Mouse (Mus musculus) testis, adult 2 months (tissue): ENCODE measurements around the gene Arhgap45. TPM values are rescaled to one million over a fixed set of nuclear protein-coding genes. Genes with fewer than 3 reads are reported as not detected.

Experiments used
- H3K27ac ChIP-seq: fragments of 200-500 bp; 2 replicates; pipeline ENCODE4 v1.5.1; 2012; ENCODE audit warnings: low read depth, low read length; ENCODE audit not compliant: control insufficient read depth, insufficient read depth
- H3K27me3 ChIP-seq: fragments of 200-500 bp; 2 replicates; pipeline ENCODE4 v1.6.1; 2012; ENCODE audit warnings: mild to moderate bottlenecking, low read length, moderate library complexity; ENCODE audit not compliant: control insufficient read depth, insufficient read depth
- H3K36me3 ChIP-seq: fragments of 200-500 bp; 2 replicates; pipeline ENCODE4 v1.6.1; 2012; ENCODE audit warnings: mild to moderate bottlenecking, low read length; ENCODE audit not compliant: control insufficient read depth, insufficient read depth
- H3K4me1 ChIP-seq: fragments of 200-500 bp; 2 replicates; pipeline ENCODE4 v1.6.1; 2012; ENCODE audit warnings: low read length; ENCODE audit not compliant: control insufficient read depth, insufficient read depth
- H3K4me3 ChIP-seq: fragments of 200-500 bp; 2 replicates; pipeline ENCODE4 v1.5.1; 2012; ENCODE audit warnings: low read depth, mild to moderate bottlenecking, low read length, moderate library complexity, mixed read lengths; ENCODE audit not compliant: control insufficient read depth
- CTCF ChIP-seq: fragments of 200-500 bp; IDR thresholded peaks from 2 replicates; pipeline ENCODE4 v1.5.1; 2012; ENCODE audit warnings: low read depth, mild to moderate bottlenecking, inconsistent platforms, low read length, moderate library complexity; ENCODE audit not compliant: control insufficient read depth, insufficient read depth, insufficient replicate concordance
- POLR2A ChIP-seq: fragments of 200-500 bp; IDR thresholded peaks from 2 replicates; pipeline ENCODE4 v1.6.1; 2012; ENCODE audit warnings: low read depth, mild to moderate bottlenecking, inconsistent platforms, low read length, moderate library complexity; ENCODE audit not compliant: control insufficient read depth
- polyA plus RNA-seq: library from polyadenylated mRNA; depleted of rRNA; stranded (reverse); fragments of >200 nt; gene quantifications from 2 replicates; pipeline ENCODE4 v1.2.3, GENCODE M21; 2012; rRNA removed

Arhgap45 gene
- polyA plus RNA-seq, 1 experiment: 2.1 TPM

- TF ChIP-seq CTCF (no peak), POLR2A (no peak)
- Histone ChIP-seq H3K4me1 (peaks cover 6% of the 10 kb centered on the region; the same call in 1 of the 2 replicates), H3K27ac (no peak overlapping the region), H3K36me3 (no peaks in the 10 kb centered on the region), H3K4me3 (no peak overlapping the region), H3K27me3 (no peaks in the 10 kb centered on the region)
Observed at GRCm38 (mm10) chr10:80076386-80076785, 59.9 kb downstream of the Arhgap45 start.

GRCm38 (mm10) chr10:80077312-80077711 is 60.9 kb downstream of the Arhgap45 start:
- no peak for TF ChIP-seq CTCF
- TF ChIP-seq POLR2A: no peak
- Histone ChIP-seq H3K4me1 (peaks cover 3% of the 10 kb centered on the region; the same call in 1 of the 2 replicates), H3K4me3 (no peak overlapping the region), H3K27ac (no peak overlapping the region), H3K27me3 (no peaks in the 10 kb centered on the region), H3K36me3 (no peaks in the 10 kb centered on the region)

- H3K27ac ChIP-seq: no peak overlapping the region
- H3K4me3 ChIP-seq: no peak overlapping the region
- H3K36me3 ChIP-seq: no peaks in the 10 kb centered on the region
Observed at GRCm38 (mm10) chr10:80078366-80078765, 61.9 kb downstream of the Arhgap45 start.

GRCm38 (mm10) chr10:80080396-80081070 is 64.1 kb downstream of the Arhgap45 start:
- Histone ChIP-seq H3K27ac (no peak overlapping the region), H3K4me3 (no peak overlapping the region), H3K27me3 (no peaks in the 10 kb centered on the region), H3K36me3 (no peaks in the 10 kb centered on the region), H3K4me1 (no peaks in the 10 kb centered on the region; the same call in 1 of the 2 replicates)
- TF ChIP-seq CTCF: no peak
- TF ChIP-seq POLR2A: no peak

More at GRCm38 (mm10) chr10:80078366-80078765, 61.9 kb downstream of the Arhgap45 start:
- no peaks in the 10 kb centered on the region for H3K27me3 ChIP-seq
- TF ChIP-seq POLR2A (no peak), CTCF (no peak)
- H3K4me1 ChIP-seq: no peaks in the 10 kb centered on the region; the same call in 1 of the 2 replicates

Other genes starting within 250 kb of the Arhgap45 start
- gene Rnf126, start 249.7 kb upstream of the Arhgap45 start, polyA plus RNA-seq: 989 and 1,153 TPM in 2 replicates
- gene Fstl3, start 239.4 kb upstream of the Arhgap45 start, polyA plus RNA-seq: 13.8 and 16.1 TPM in 2 replicates
- gene Prss57, start 225.7 kb upstream of the Arhgap45 start, polyA plus RNA-seq: 0.11 TPM in 1 of 2 replicates, not detected in the other
- gene Palm, start 223.1 kb upstream of the Arhgap45 start, polyA plus RNA-seq: 8.1 and 9.1 TPM in 2 replicates
- 0.27 and 0.36 TPM in 2 replicates for gene Misp, start 195.7 kb upstream of the Arhgap45 start, polyA plus RNA-seq
- gene Ptbp1, start 162.2 kb upstream of the Arhgap45 start, polyA plus RNA-seq: 125 and 126 TPM in 2 replicates
- 0.72 and 0.90 TPM in 2 replicates for gene Prtn3, start 142.2 kb upstream of the Arhgap45 start, polyA plus RNA-seq
- 1.6 and 2.7 TPM in 2 replicates for gene Plppr3, start 142.0 kb upstream of the Arhgap45 start, polyA plus RNA-seq
- gene Elane, start 130.4 kb upstream of the Arhgap45 start, polyA plus RNA-seq: 0.11 and 0.22 TPM in 2 replicates
- 18.0 and 33.8 TPM in 2 replicates for gene Cfd, start 125.8 kb upstream of the Arhgap45 start, polyA plus RNA-seq
- 163 and 181 TPM in 2 replicates for gene Med16, start 107.7 kb upstream of the Arhgap45 start, polyA plus RNA-seq
- not detected in 2 replicates for gene Gm26602, start 105.8 kb upstream of the Arhgap45 start, polyA plus RNA-seq
- 0.75 and 0.99 TPM in 2 replicates for gene Kiss1r, start 99.7 kb upstream of the Arhgap45 start, polyA plus RNA-seq
- 15.0 and 15.2 TPM in 2 replicates for gene R3hdm4, start 95.4 kb upstream of the Arhgap45 start, polyA plus RNA-seq
- gene Arid3a, start 89.6 kb upstream of the Arhgap45 start, polyA plus RNA-seq: 59.5 and 65.0 TPM in 2 replicates
- 33.9 and 36.5 TPM in 2 replicates for gene Wdr18, start 56.5 kb upstream of the Arhgap45 start, polyA plus RNA-seq
- 17.4 and 18.9 TPM in 2 replicates for gene Grin3b, start 45.9 kb upstream of the Arhgap45 start, polyA plus RNA-seq
- gene Tmem259, start 32.3 kb upstream of the Arhgap45 start, polyA plus RNA-seq: 202 and 209 TPM in 2 replicates
- gene Cnn2, start 28.1 kb upstream of the Arhgap45 start, polyA plus RNA-seq: 4.4 and 6.8 TPM in 2 replicates
- gene Abca7, start 20.2 kb upstream of the Arhgap45 start, polyA plus RNA-seq: 2.2 and 2.3 TPM in 2 replicates
- 104 and 113 TPM in 2 replicates for gene Polr2e, start 23.1 kb downstream of the Arhgap45 start, polyA plus RNA-seq
- 3,516 and 3,720 TPM in 2 replicates for gene Gpx4, start 30.5 kb downstream of the Arhgap45 start, polyA plus RNA-seq
- gene Sbno2, start 88.9 kb downstream of the Arhgap45 start, polyA plus RNA-seq: 13.9 and 14.0 TPM in 2 replicates
- gene Stk11, start 99.2 kb downstream of the Arhgap45 start, polyA plus RNA-seq: 215 and 222 TPM in 2 replicates
- gene Atp5d, start 122.0 kb downstream of the Arhgap45 start, polyA plus RNA-seq: 241 and 347 TPM in 2 replicates
- 3.8 and 5.1 TPM in 2 replicates for gene Cbarp, start 124.2 kb downstream of the Arhgap45 start, polyA plus RNA-seq
- gene Midn, start 131.6 kb downstream of the Arhgap45 start, polyA plus RNA-seq: 70.1 and 79.2 TPM in 2 replicates
- 105 and 127 TPM in 2 replicates for gene Cirbp, start 149.3 kb downstream of the Arhgap45 start, polyA plus RNA-seq
- gene 1600002K03Rik, start 156.3 kb downstream of the Arhgap45 start, polyA plus RNA-seq: 7.4 and 7.9 TPM in 2 replicates
- 1.1 and 1.4 TPM in 2 replicates for gene Efna2, start 162.8 kb downstream of the Arhgap45 start, polyA plus RNA-seq
- gene Mum1, start 209.8 kb downstream of the Arhgap45 start, polyA plus RNA-seq: 282 and 295 TPM in 2 replicates
- 105 and 132 TPM in 2 replicates for gene Ndufs7, start 232.5 kb downstream of the Arhgap45 start, polyA plus RNA-seq
- 38.5 and 39.6 TPM in 2 replicates for gene Gamt, start 244.4 kb downstream of the Arhgap45 start, polyA plus RNA-seq
- gene Dazap1, start 244.8 kb downstream of the Arhgap45 start, polyA plus RNA-seq: 97.5 and 114 TPM in 2 replicates